Mouse (Mus musculus): ENCODE measurements at regions not wholly inside any gene's neighbourhood (a gene's known extent, or its start where the extent isn't known, plus 50 kb on each side); places are given as distances from the start of the nearest gene placed in this dataset.
A peak's percentile ranks its signal among the peaks of the same experiment; 100 is the strongest.

DNA sequence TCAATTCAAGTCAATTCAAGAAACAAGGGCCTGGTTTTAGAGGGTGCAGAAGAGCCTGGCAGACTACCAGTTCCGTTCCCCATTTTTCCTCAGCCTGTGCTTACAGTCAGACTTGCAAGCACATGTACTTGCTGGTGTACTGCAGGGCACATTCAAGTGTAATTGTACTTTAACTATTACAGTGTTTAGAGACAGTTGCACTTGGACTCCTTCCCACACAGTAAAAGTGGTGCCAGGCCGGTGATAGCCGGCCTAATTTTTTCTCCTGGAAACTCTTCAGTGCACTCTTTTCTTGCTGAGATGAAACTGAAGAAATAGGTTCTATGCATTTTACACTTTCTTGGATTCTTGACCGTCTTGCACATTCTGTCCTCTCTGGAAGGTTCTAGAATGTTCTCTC is 233.9 kb upstream of the Adgrl2 start:
- DNase-seq (ENCODE audit: low spot score in 2 of 2): no peak

DNA sequence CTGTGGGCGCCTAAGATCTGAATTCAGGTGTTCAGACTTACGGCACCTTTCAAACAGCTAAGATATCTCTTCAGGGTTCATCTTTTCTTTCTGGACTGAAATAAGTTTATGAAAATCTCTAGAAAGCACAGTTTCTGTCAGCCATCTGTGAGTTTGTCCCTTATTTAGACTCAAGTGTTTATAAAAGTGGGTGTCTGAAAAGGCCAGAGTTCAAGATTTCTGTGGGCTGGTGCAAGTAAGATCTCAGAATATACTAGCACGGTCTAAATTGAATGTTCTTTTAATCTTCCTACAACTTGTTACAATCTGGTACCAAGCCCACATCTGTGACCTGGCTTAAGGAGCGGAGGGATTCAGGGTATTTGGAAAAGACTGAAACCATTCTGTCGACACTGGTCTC is 233.4 kb upstream of the Adgrl2 start:
- no peak for DNase-seq (ENCODE audit: low spot score in 2 of 2)

- no peak for DNase-seq (ENCODE audit: low spot score in 2 of 2)
Measured at GRCm38 (mm10) chr3:149220958-149221357, 230.6 kb upstream of the Adgrl2 start.

DNA sequence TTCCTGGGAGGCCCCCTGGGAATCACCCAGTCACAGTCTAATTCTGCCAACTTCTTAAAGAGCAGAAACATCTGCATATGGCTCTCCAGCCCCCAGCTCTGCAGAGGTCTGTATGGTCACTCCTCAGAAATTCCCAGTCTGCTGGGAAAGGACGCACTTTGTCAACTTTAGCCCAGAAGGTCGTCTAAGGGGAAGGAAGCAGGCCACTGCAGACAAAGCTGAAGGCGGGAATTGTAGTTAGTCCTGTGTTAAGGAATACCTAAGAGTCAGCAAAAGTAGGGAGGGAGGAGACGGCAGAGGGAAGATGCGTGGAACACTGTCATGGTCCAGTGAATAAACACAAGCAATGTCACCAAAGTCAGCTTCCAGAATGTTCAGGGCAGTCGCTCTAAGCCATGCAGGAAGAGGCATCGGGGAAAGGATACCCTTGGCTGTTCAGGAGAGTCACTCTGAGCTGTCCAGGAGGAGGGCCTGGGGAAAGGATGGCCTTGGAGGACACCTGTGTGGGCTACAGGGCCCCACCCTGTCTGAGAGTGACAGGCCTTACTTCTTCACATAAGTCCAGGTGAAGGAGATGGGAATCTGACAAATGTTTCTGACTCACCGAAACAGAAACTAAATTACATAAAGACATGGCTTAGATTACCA is 230.1 kb upstream of the Adgrl2 start:
- no peak for DNase-seq (ENCODE audit: low spot score in 2 of 2)

- DNase-seq (ENCODE audit: low spot score in 2 of 2): no peak
Measured at GRCm38 (mm10) chr3:149219381-149220303, 229.3 kb upstream of the Adgrl2 start.

DNA sequence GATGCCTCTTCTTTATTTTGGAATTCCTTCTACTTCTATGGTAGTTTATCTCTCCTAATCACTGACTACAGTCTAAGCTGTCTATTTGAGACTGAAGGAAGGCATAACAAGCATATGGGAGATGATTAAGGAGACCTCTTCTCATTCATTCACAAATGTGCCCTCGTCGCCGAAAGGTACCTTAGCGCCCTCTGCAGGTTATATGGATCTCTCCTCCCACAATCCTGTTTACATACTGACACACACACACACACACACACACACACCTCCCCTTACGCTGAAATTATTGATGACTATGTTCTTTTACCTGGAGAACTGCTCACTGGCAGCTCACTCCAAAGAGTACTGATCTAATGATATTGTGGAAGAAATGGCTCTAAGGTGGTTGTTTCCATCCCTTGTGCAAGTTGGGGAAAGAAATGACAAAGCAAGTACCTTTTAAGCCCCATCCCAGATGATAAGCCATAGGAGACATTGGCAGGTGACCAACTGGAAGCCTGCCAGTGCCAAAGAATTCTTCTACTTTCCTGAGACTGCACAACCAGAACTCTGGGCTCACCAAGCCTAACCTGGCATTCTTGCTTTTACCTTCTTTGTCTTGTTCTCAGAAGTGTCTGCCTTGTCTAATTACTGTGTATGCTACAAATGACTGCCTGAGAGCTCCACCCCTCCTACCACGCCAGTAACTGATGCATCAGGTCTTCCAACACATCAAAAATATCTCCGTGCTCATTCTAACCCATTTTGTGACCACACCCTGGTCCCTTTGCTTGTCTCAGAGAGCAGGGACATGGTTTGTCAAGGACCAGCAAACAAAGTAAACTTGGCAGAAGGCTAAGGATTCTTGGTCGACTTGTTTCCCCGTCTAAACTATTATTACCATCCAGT is 227.8 kb upstream of the Adgrl2 start:
- DNase-seq (ENCODE audit: low spot score in 2 of 2): no peak

DNA sequence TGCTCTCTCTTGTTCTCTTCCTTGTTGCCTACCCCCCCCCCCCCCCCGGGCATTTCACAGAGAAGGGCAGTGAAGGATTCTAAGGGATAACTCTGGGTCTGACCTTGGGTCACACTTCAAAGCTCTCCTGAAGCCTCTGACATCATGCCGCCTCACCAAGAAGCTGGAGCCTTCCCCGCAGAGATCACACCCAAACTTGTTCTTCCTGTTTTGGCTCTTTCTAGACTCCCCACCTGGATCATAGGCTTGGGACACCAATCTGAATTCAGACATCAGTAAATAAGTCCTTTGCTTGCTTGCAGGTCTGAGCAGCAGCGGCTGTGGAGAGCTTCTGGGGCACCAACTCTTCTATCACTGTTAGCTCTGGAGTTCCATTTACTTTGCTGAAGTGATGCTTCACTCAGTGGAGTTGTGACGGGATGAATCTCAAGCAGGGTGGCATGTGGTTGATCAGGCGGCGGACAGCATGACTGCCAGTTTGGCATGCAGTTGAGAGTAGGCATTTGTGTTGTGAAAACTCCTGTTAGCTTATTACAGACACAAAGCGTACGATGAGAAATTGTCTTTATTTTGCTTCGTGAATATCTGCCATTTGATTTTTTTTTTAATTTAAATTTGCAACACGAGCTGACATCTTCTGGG is 226.5 kb upstream of the Adgrl2 start:
- DNase-seq (ENCODE audit: low spot score in 2 of 2): no peak

GRCm38 (mm10) chr3:149215691-149216090 is 225.3 kb upstream of the Adgrl2 start:
- DNase-seq (ENCODE audit: low spot score in 2 of 2): no peak

DNA sequence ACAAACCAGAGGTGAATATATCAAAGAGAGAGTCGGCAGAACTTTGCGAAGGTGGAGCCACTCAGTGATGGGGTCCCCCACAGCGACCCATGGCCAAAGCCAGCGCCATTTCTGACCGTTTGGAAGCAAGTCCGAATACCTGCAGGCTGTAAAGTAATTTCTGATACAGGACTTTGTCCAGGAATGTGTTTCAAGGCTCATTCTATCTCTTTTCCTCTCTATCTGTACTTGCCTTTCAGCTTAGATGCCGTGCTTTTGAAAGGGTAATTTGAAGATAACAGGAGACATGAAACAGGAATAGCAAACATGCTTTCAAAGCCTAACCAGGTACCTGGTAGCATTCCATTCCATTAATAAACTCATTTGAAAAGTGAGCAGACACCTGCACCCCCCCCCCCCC is 221.6 kb upstream of the Adgrl2 start:
- DNase-seq (ENCODE audit: low spot score in 2 of 2): no peak

DNA sequence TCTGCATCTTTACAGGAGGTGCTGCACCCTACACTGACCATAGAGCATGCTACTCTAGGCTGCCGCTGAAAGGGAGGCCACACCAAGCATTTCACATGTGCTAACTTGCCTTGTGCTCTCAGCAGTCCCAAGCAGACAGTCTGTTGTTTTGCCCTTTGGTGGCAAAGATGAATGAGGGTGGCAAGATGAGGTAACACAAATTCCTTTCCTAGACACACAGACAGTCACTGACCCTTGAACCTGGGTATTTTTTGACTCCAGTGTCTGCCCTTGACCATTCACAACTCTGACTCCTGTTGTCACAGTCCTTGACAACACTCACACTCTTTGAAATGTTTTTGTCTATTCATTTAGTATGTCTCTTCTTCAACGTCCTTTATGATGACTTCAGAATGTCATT is 218.9 kb upstream of the Adgrl2 start:
- DNase-seq (ENCODE audit: low spot score in 2 of 2): no peak

DNA sequence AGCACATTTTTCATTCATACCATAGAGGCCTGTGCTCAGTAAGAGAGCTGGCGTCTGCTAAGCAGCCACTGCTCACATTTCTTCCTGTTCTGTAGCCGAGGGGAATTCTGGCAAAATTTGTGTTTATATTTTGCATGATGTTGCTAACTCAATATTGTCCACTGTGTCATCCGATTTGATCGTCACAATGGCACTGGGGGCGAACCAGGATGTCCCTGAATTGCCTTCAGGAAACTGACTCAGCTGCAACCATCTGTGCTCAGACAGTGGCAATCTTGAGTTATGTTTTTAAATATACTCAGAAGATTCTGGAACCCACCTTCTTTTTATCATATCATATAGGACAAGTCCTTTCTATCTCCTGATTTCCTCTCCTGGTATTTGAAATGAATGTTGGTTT is 213.1 kb upstream of the Adgrl2 start:
- DNase-seq (ENCODE audit: low spot score in 2 of 2): peak in 1 of 2 experiments; percentile 16

GRCm38 (mm10) chr3:149196477-149197185 is 206.3 kb upstream of the Adgrl2 start:
- no peak for DNase-seq (ENCODE audit: low spot score in 2 of 2)

- DNase-seq (ENCODE audit: low spot score in 2 of 2): no peak
Measured at GRCm38 (mm10) chr3:149190856-149191576, 200.7 kb upstream of the Adgrl2 start.

GRCm38 (mm10) chr3:149184136-149184551 is 193.8 kb upstream of the Adgrl2 start:
- DNase-seq (ENCODE audit: low spot score in 2 of 2): no peak

- no peak for DNase-seq (ENCODE audit: low spot score in 2 of 2)
Measured at GRCm38 (mm10) chr3:149182095-149182494, 191.7 kb upstream of the Adgrl2 start.

DNA sequence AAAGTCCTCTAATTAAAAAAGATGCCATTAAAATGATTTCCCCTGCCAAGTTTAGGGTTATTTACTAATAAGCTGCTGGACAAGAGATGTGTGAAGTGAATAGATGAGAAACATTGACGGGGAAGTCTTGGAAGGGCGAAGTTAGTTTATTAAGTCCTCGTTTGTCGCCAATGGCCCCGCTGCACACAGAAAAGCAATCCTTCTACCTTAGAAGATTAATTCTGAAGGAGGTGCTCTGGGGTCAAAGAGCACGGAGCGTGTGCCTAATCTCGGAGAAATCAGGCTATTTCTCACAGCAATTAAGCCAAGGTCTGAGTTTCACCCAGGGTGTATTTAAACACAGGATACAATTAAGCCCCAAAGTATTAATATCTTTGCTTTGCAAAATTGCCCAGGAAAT is 189.8 kb upstream of the Adgrl2 start:
- no peak for DNase-seq (ENCODE audit: low spot score in 2 of 2)

DNA sequence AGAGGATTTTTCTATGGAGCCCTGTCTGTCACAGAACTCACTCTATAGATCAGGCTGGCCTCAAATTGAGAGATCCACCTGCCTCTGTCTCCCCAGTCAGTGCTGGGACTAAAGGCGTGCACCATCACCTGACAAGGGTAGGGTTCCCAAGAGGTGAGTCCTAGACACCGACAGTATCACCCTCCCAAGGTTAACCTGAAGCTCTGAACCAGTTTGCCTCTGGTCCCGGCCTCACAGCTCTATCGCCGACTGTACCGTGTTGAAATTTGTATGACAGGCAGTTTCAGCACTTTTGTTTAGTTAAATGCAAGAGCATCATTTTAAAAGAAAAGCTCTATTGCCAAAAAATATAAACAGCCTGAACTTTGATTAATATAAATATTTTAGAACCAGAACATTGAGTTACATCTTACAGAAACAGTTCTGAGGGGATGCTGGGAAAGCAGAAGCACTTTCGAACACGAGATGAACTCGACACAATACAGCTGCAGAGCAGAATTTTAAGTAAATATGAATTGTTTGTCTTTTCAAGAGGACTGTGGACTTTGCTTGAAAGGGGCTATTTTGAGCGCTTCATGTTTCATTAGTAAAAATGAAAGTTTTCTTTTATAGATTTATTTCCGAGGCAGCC is 189.2 kb upstream of the Adgrl2 start:
- DNase-seq (ENCODE audit: low spot score in 2 of 2): no peak

DNA sequence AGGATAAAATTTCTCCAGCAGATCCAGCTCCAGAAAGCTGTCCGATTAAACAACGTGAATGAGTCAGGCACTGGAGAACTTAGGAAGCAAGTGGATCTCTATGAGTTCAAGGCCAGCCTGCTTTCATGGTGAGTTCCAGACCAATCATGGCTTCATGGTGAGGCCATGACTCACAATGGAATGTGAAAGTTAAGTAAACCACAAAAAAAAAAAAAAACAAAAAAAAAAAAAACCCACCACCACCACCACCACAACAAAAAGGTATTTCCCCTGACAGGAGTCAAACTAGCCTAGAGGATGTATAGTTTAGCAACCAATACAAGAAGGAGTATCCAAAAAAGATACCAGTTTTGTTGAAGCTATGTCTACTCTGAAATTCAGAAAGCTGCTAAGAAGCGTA is 188.5 kb upstream of the Adgrl2 start:
- DNase-seq (ENCODE audit: low spot score in 2 of 2): no peak

DNA sequence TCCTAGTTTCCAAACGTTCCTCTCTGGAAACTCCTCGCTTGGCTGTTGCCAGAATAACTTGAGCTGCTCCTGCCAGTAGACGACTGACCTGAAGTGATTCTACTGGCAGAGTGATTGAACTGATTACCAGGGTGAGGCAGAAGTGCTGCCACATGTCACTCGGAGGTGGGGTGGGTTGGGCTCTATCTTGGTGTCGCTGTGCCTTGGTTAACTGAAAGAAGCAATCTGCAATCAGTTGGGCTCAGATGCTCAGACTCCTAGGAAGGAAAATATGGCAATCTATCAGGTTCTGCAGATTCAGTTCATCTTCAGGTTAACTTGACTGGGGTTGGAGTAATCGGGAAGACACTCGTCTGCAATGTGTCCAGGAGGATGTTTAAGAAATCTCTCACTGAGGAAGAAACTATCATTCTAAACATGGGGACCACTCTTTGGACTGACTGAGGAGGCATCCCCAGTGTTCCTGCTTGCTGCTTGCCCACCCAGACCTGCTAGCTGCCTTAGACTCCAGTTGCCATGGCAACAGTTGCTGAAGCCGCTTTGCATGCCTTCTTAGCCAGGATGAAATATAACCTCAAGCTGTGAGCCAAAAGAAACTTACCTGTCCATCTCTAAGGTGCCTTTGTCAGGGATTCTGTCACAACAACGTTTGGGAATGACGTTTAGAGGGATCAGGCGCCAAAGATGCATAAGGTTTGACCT is 184.5 kb upstream of the Adgrl2 start:
- peak in 1 of 2 experiments; percentile 28 for DNase-seq (ENCODE audit: low spot score in 2 of 2)

Data from right cerebral cortex, postnatal 36 days (tissue).